Comparison of ENCODE assay signal across 7 mouse cellular contexts in the genomic region with DNA sequence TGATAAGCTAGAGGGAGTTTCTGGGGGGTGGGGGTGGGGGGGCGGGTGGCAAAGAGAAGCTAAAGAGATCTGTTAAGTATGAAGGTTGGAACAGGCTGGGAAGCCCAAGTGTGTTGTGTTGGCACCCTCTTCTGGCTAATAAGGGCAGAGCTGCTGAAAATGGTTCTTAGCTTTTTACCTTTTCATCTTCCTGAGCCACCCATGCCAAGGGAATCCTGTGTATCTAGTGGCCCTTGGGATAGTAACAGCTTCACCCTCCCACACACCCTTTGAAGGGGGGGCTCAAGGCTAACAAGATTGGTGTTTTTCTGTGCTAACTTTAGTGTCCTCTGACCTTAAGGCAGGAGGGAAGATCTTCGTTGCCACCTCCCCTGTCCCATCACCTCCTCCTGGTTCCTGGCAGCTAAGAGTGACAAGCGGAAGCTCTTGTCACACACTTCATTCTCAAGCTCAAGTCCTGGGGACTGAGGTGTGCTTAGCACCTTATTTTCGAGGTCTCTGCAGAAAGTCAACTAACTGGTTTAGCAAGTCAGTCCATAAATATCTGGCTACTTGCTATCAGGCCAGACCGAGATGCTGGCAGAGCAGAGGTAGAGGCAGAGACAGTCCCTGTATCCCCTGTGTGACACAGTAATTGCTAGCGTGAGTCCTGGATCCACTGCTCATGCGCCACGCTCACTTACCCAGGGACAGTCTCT. TPM values are rescaled to one million over a fixed set of nuclear protein-coding genes. Genes with fewer than 3 reads are reported as not detected.
DNase-seq lines count a peak whose midpoint lies in the region; ATAC-seq and TF ChIP-seq lines count a peak whose summit lies in the region.

No protein-coding gene starts in this region.

- peak; percentile 63; the same call in 1 of the 2 replicates for ATAC-seq in hindbrain, postnatal 0 days

- H3K27ac ChIP-seq in hindbrain, postnatal 0 days = no peak overlapping the region

- peaks cover 3% of the 10 kb centered on the region; the same call in 1 of the 2 replicates for H3K36me3 ChIP-seq in hindbrain, postnatal 0 days (ENCODE audit: insufficient read depth, low read length)

- no peaks in the 10 kb centered on the region for H3K27me3 ChIP-seq in hindbrain, postnatal 0 days (ENCODE audit: insufficient read depth, low read length)

- H3K9me3 ChIP-seq in hindbrain, postnatal 0 days (ENCODE audit: low read length) = no peaks in the 10 kb centered on the region

- H3K4me1 ChIP-seq in hindbrain, postnatal 0 days (ENCODE audit: insufficient read depth, low read length) = no peaks in the 10 kb centered on the region

- no peak overlapping the region for H3K4me2 ChIP-seq in hindbrain, postnatal 0 days (ENCODE audit: low read depth, low read length)

- intact Hi-C loops in left cerebral cortex, postnatal 14 days (cut with DNase I) = loop anchor here (2.0 to 5.0 kb wide), 2 partner anchors 99 to 172 kb away; a partner anchor contains a TSS

- 74% methylated on average over 8 of the region's 8 CpGs for WGBS in hindbrain, postnatal 0 days

- H3K4me3 ChIP-seq in hindbrain, postnatal 0 days (ENCODE audit: low read length) = no peak overlapping the region

- DNase-seq in 3T3-L1 (ENCODE audit: low read depth, low spot score) (peak; percentile 62), A20 (ENCODE audit: low read depth, low spot score) (peak; percentile 46)
- DNase-seq in cerebellum, adult 9-11 months = peak; percentile 24
- DNase-seq in hindbrain, postnatal 0 days (ENCODE audit: low spot score) = peak; percentile 83
- DNase-seq in left cerebral cortex, postnatal 14 days (ENCODE audit: low spot score in 2 of 2) = peak; percentile 60 to 69
- peak; percentile 43 for DNase-seq in mesoderm, embryonic 11.5 days (ENCODE audit: low read depth, low spot score)
- peak; percentile 53 for DNase-seq in testis, postnatal 10 days (ENCODE audit: low spot score)

- TF ChIP-seq CTCF in hindbrain, postnatal 0 days (IDR thresholded peaks at IDR 0.05; ENCODE audit: low read depth) = peak; percentile 79

- H3K9ac ChIP-seq in hindbrain, postnatal 0 days (replicated peaks; ENCODE audit: low read length) = no peak overlapping the region

RNA-seq across cellular contexts. Expression of a gene that starts 18.1 kb away (rescaled TPM):
- total RNA-seq in hindbrain, postnatal 0 days (2014; rRNA removed) = 28.2 and 34.8 TPM in 2 replicates
- 17.5 and 19.4 TPM in 2 replicates for polyA plus RNA-seq in hindbrain, postnatal 0 days (2015; fragmentation: Nextera tagmentation; extraction: Ambion mirVana)
- total RNA-seq in left cerebral cortex, postnatal 14 days (2021) = 10 to 100 TPM; 14.6 to 18.8 TPM

RNA-seq across cellular contexts. Expression of a gene that starts 35.3 kb away (rescaled TPM):
- total RNA-seq in hindbrain, postnatal 0 days (2014; rRNA removed) = 69.3 and 72.1 TPM in 2 replicates
- polyA plus RNA-seq in hindbrain, postnatal 0 days (2015; fragmentation: Nextera tagmentation; extraction: Ambion mirVana) = 69.1 and 69.4 TPM in 2 replicates
- 10 to 100 TPM; 44.5 to 45.1 TPM for total RNA-seq in left cerebral cortex, postnatal 14 days (2021)

RNA-seq across cellular contexts. Expression of a gene that starts 42.5 kb away (rescaled TPM):
- total RNA-seq in hindbrain, postnatal 0 days (2014; rRNA removed) = not detected in 2 replicates
- not detected in 2 replicates for polyA plus RNA-seq in hindbrain, postnatal 0 days (2015; fragmentation: Nextera tagmentation; extraction: Ambion mirVana)
- not detected for total RNA-seq in left cerebral cortex, postnatal 14 days (2021)

Comparison
In these comparisons a context has a peak if more than half of its experiments do, and no peak if none do; other contexts are left out.
1. DNase-seq: peak in every context shown above with its lines; median percentile 83 in hindbrain, postnatal 0 days; 64 in left cerebral cortex, postnatal 14 days; 62 in 3T3-L1; 53 in testis, postnatal 10 days; 46 in A20; 43 in mesoderm, embryonic 11.5 days; 24 in cerebellum, adult 9-11 months.